Mouse (Mus musculus): Measurements from ENCODE around the gene Naalad2.

- TF ChIP-seq CTCF (IDR thresholded peaks at IDR 0.05; ENCODE audit: control insufficient read depth, insufficient read depth, insufficient read length), result no peak
- TF ChIP-seq CEBPB (IDR thresholded peaks at IDR 0.05; ENCODE audit: low read depth), result no peak
- TF ChIP-seq USF1 (IDR thresholded peaks at IDR 0.05; ENCODE audit: low read depth), result no peak
- TF ChIP-seq MAX (IDR thresholded peaks at IDR 0.05), result no peak
- no peak for TF ChIP-seq MYOG (IDR thresholded peaks at IDR 0.05; ENCODE audit: control insufficient read depth, extremely low read depth, insufficient read length)
- no peak for TF ChIP-seq FOSL1 (IDR thresholded peaks at IDR 0.05; ENCODE audit: insufficient read depth, low read length, poor library complexity, severe bottlenecking)
Observed at GRCm38 (mm10) chr9:18276844-18277243, 126.0 kb downstream of the Naalad2 start.
